Mouse (Mus musculus): ENCODE measurements around the gene Edrf1. TPM values are rescaled to one million over a fixed set of nuclear protein-coding genes. Genes with fewer than 3 reads are reported as not detected.

Edrf1 gene
- polyA plus RNA-seq, 1 experiment from 2014 or later: 29.8 TPM

DNA sequence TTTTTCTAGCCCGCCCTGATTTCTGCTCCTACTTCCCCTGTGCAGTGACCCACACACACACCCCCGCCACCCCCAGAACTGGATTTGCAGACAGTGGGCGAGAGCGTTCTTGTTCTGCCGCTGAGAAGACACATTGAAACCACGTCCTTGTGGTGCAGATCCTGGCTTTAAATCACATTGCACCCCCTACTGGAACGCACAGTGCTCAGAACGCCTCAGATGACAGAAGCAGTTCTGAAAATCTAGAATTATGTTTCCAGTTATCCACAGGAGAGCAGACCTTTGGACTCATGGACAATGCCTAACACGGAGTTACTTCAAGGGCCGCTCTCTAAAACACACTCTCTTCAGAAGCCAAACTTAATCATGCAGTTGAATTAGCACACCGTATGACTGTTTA lies 16.6 kb upstream of the Edrf1 start:
- H3K9ac ChIP-seq: no peak overlapping the region
- ATAC-seq (ENCODE audit: insufficient number of reproducible peaks, insufficient read depth, low FRiP score, low TSS enrichment): no peak
- no peak overlapping the region for H3K27ac ChIP-seq
- H3K4me3 ChIP-seq: no peak overlapping the region
- H3K27me3 ChIP-seq: no peaks in the 10 kb centered on the region
- no peaks in the 10 kb centered on the region for H3K9me3 ChIP-seq
- H3K4me1 ChIP-seq: 0 out of 2 replicates have a peak, but pooled peaks cover 6% of the 10 kb centered on the region
- no peaks in the 10 kb centered on the region for H3K36me3 ChIP-seq
- WGBS: 41% methylated on average over 11 of the region's 11 CpGs
- peak overlapping the region; percentile 30 for H3K4me2 ChIP-seq (replicated peaks)

- WGBS: 83% methylated on average over 5 of the region's 5 CpGs
- no peaks in the 10 kb centered on the region for H3K36me3 ChIP-seq
- no peak for ATAC-seq (ENCODE audit: insufficient number of reproducible peaks, insufficient read depth, low FRiP score, low TSS enrichment)
- no peak overlapping the region for H3K4me3 ChIP-seq
- no peak overlapping the region for H3K9ac ChIP-seq
- H3K4me1 ChIP-seq: 0 out of 2 replicates have a peak, but pooled peaks cover 6% of the 10 kb centered on the region
- H3K4me2 ChIP-seq (replicated peaks): no peak overlapping the region
- no peak overlapping the region for H3K27ac ChIP-seq
- H3K27me3 ChIP-seq: no peaks in the 10 kb centered on the region
- H3K9me3 ChIP-seq: no peaks in the 10 kb centered on the region
These were observed 14.1 kb upstream of the Edrf1 start for GRCm38 (mm10) chr7:133623226-133623625.

DNA sequence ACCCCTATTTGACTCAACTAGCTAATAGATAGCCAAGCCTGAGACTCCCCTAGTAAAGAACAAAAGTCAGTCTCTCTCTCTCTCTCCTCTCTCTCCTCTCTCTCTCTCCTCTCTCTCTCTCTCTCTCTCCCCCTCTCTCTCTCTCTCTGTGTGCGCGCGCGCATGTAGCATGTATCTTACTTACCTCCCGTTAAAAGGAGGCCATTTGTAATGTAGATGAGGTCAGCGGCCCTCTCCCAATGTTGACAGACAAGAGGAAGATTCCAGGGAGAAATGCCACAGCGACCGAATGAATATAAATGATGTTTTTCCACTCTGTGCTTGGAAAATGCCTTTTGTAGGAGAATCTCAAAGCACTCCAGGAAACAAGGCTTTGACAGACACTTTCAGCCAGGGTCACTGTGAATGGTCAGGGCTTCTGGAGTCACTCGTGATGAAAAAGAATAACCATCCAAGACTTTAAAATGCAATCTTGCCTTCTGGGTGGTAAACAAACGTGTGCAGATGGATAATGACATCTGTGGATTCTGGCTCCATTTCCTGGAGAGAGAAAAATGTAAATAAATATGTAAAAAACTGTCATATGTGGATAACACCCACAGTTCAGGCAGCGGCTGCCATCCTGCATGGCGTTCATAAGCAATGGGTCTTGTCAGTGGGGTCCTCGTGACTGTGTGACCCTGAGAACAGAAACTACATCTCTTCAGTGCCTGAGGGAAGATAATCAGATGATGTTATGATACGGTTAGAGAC lies 10.0 kb upstream of the Edrf1 start:
- H3K27ac ChIP-seq: no peak overlapping the region
- H3K4me1 ChIP-seq: no peaks in the 10 kb centered on the region
- H3K27me3 ChIP-seq: no peaks in the 10 kb centered on the region
- H3K36me3 ChIP-seq: no peaks in the 10 kb centered on the region
- ATAC-seq (ENCODE audit: insufficient number of reproducible peaks, insufficient read depth, low FRiP score, low TSS enrichment): no peak
- WGBS: 59% methylated on average over 14 of the region's 14 CpGs
- no peaks in the 10 kb centered on the region for H3K9me3 ChIP-seq
- H3K4me3 ChIP-seq: no peak overlapping the region
- no peak overlapping the region for H3K9ac ChIP-seq
- H3K4me2 ChIP-seq (replicated peaks): no peak overlapping the region

- Histone ChIP-seq H3K4me2 (replicated peaks) (no peak overlapping the region), H3K27ac (no peak overlapping the region), H3K4me1 (peaks cover 9% of the 10 kb centered on the region), H3K9me3 (no peaks in the 10 kb centered on the region), H3K27me3 (no peaks in the 10 kb centered on the region), H3K4me3 (no peak overlapping the region), H3K36me3 (no peaks in the 10 kb centered on the region), H3K9ac (no peak overlapping the region)
- WGBS: 78% methylated on average over 5 of the region's 5 CpGs
- no peak for ATAC-seq (ENCODE audit: insufficient number of reproducible peaks, insufficient read depth, low FRiP score, low TSS enrichment)
These were observed 6.5 kb upstream of the Edrf1 start for GRCm38 (mm10) chr7:133630821-133631220.

DNA sequence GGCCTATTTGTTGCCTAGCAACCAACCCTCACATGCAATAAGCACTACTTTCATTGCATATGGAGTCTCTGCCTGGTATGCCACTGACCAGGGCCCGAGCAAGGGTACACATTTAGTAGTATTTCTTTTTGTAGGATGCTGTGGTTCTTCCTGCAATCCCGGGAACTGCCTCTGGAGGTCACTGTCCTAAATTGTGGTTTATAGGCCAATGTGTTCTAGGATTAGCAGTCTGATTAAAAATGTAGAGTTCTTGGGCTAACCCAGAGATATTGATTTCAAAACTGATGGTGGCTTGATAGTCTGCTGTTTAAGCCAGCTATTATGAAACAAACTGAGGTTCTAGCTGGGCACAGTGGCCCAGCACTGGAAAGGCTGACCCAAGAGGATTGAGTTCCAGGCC lies 4.9 kb upstream of the Edrf1 start:
- Histone ChIP-seq H3K9ac (no peak overlapping the region), H3K27me3 (no peaks in the 10 kb centered on the region), H3K4me3 (no peak overlapping the region), H3K4me1 (peaks cover 9% of the 10 kb centered on the region), H3K9me3 (no peaks in the 10 kb centered on the region), H3K36me3 (no peaks in the 10 kb centered on the region), H3K27ac (no peak overlapping the region), H3K4me2 (replicated peaks) (no peak overlapping the region)
- 30% methylated on average over 2 of the region's 2 CpGs for WGBS
- ATAC-seq (ENCODE audit: insufficient number of reproducible peaks, insufficient read depth, low FRiP score, low TSS enrichment): no peak

DNA sequence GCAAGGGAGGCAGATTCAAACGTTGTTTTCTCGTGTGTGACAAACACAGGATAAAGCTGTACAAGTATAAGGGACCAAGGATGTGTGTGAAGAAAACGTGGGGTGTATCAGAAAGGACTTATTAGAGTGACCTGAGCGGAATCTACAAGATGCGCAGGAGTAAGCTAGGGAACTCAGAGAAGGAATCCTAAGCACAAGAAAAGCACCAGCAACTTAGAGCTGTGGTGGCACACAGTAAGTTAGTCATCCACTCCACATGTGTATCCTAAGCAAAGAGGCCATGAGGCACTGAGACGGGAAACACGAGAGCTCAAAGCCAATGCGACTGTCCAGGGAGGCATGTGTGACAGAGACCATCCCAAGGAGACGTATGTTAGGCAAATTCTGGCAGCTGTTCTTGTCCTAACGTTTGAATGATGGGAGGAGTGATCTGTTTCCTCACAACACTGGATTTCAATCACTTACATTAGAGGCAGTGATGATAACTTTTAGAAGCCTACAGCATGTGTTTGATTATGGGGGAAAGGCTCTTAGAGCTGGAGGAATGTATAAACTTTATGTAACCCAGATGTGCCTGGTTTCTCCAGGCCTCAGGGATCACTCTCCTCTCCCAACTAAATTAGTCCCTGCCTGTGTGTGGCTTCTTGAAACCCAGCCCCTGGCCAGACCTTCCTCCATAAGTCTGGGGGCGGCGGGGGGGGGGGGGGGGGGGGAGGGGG lies 2.3 kb upstream of the Edrf1 start:
- Histone ChIP-seq H3K4me1 (peaks cover 20% of the 10 kb centered on the region), H3K27ac (peak overlapping the region; percentile 77), H3K4me2 (replicated peaks) (no peak overlapping the region), H3K27me3 (no peaks in the 10 kb centered on the region), H3K9me3 (no peaks in the 10 kb centered on the region), H3K4me3 (no peak overlapping the region), H3K36me3 (peaks cover 3% of the 10 kb centered on the region; the same call in 1 of the 2 replicates), H3K9ac (no peak overlapping the region)
- WGBS: 26% methylated on average over 10 of the region's 12 CpGs
- ATAC-seq (ENCODE audit: insufficient number of reproducible peaks, insufficient read depth, low FRiP score, low TSS enrichment): no peak

- H3K4me3 ChIP-seq: peak overlapping the region; percentile 98
- peaks cover 11% of the 10 kb centered on the region for H3K36me3 ChIP-seq
- no peaks in the 10 kb centered on the region for H3K27me3 ChIP-seq
- ATAC-seq (ENCODE audit: insufficient number of reproducible peaks, insufficient read depth, low FRiP score, low TSS enrichment): no peak
- H3K27ac ChIP-seq: peak overlapping the region; percentile 90
- H3K4me2 ChIP-seq (replicated peaks): peak overlapping the region; percentile 89
- peaks cover 20% of the 10 kb centered on the region for H3K4me1 ChIP-seq
- H3K9me3 ChIP-seq: no peaks in the 10 kb centered on the region
- WGBS: 1% methylated on average over 21 of the region's 21 CpGs
- peak overlapping the region; percentile 74 for H3K9ac ChIP-seq
These were observed 498 bp upstream of the Edrf1 start for GRCm38 (mm10) chr7:133636738-133637352.

DNA sequence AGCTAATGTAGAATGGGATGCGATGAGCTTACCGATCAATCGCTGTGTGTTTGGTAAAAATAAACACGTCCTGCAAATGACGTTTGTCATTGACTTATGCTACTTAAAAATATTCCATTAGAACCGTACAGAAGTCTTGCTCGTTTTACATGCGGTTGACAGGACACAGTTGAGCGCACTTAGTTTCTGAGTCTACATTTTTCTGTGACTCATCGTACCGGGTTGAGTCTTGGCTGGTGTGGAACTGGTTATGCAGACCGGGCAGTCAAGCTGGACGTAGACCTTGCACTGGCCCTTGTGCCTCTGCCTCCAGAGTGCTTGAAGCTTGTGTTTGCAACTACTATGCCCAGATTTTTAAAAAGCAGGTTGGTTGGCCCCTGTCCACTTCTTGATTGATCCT lies 963 bp downstream of the Edrf1 start:
- Histone ChIP-seq H3K4me2 (replicated peaks) (peak overlapping the region; percentile 89), H3K4me1 (peaks cover 20% of the 10 kb centered on the region), H3K9me3 (no peaks in the 10 kb centered on the region), H3K9ac (peak overlapping the region; percentile 89), H3K4me3 (peak overlapping the region; percentile 98), H3K27me3 (no peaks in the 10 kb centered on the region), H3K27ac (no peak overlapping the region), H3K36me3 (peaks cover 26% of the 10 kb centered on the region)
- no peak for ATAC-seq (ENCODE audit: insufficient number of reproducible peaks, insufficient read depth, low FRiP score, low TSS enrichment)
- WGBS: 16% methylated on average over 13 of the region's 13 CpGs

- Histone ChIP-seq H3K4me2 (replicated peaks) (peak overlapping the region; percentile 89), H3K9me3 (no peaks in the 10 kb centered on the region), H3K27me3 (no peaks in the 10 kb centered on the region), H3K9ac (no peak overlapping the region), H3K36me3 (peaks cover 31% of the 10 kb centered on the region), H3K4me3 (no peak overlapping the region), H3K27ac (no peak overlapping the region), H3K4me1 (peaks cover 20% of the 10 kb centered on the region)
- WGBS: 91% methylated on average over 13 of the region's 13 CpGs
- ATAC-seq (ENCODE audit: insufficient number of reproducible peaks, insufficient read depth, low FRiP score, low TSS enrichment): no peak
These were observed 1.5 kb downstream of the Edrf1 start for GRCm38 (mm10) chr7:133638821-133639220.

- 93% methylated on average over 6 of the region's 6 CpGs for WGBS
- Histone ChIP-seq H3K4me3 (no peak overlapping the region), H3K4me2 (replicated peaks) (no peak overlapping the region), H3K9ac (no peak overlapping the region), H3K36me3 (peaks cover 86% of the 10 kb centered on the region), H3K4me1 (no peaks in the 10 kb centered on the region), H3K9me3 (no peaks in the 10 kb centered on the region), H3K27ac (no peak overlapping the region), H3K27me3 (no peaks in the 10 kb centered on the region)
- ATAC-seq (ENCODE audit: insufficient number of reproducible peaks, insufficient read depth, low FRiP score, low TSS enrichment): no peak
These were observed 8.4 kb downstream of the Edrf1 start for GRCm38 (mm10) chr7:133645716-133646115.

DNA sequence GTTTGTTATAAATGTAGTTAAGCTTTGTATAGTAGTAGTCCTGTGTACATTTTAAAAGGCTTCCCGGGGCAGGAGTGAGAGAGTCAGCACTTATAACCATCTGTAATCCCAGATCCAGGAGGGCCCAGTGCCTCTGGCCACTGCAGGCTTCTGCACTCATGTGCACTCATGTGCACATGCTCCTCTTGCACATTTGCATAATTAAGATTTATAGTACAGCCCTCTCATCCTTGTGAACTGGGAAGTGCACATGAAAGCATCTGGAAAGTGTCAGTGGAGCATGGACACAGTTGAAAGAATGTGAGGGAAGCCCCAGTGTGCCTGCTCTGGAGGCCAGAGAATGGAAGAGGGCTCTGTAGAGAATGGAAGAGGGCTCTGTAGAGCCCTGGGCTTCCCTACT lies 25.1 kb downstream of the Edrf1 start:
- no peaks in the 10 kb centered on the region for H3K27me3 ChIP-seq
- no peak for ATAC-seq (ENCODE audit: insufficient number of reproducible peaks, insufficient read depth, low FRiP score, low TSS enrichment)
- 93% methylated on average over 1 of the region's 1 CpGs for WGBS
- H3K9ac ChIP-seq: no peak overlapping the region
- H3K27ac ChIP-seq: no peak overlapping the region
- no peak overlapping the region for H3K4me3 ChIP-seq
- no peaks in the 10 kb centered on the region for H3K4me1 ChIP-seq
- no peaks in the 10 kb centered on the region for H3K9me3 ChIP-seq
- H3K36me3 ChIP-seq: peaks cover 93% of the 10 kb centered on the region
- H3K4me2 ChIP-seq (replicated peaks): no peak overlapping the region

DNA sequence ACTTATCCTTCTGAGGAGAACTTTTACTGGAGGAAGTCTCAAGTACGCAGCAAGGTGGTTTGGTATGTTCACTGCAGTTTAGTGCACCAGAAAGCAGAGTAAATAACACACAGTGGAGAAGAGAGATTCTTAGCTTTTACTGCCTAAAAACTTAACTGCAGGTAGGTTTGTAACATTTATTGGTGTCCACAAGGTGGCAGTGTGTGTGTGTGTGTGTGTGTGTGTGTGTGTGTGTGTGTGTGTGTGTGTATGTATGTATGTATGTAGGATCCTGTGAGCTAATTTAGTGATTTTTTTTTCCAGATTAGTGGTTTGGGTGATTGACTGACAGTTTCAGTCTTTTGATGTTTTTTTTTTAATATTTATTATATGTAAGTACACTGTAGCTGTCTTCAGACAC lies 31.7 kb downstream of the Edrf1 start:
- H3K9ac ChIP-seq: no peak overlapping the region
- H3K4me2 ChIP-seq (replicated peaks): no peak overlapping the region
- WGBS: 92% methylated on average over 1 of the region's 1 CpGs
- ATAC-seq (ENCODE audit: insufficient number of reproducible peaks, insufficient read depth, low FRiP score, low TSS enrichment): no peak
- H3K4me3 ChIP-seq: no peak overlapping the region
- no peaks in the 10 kb centered on the region for H3K27me3 ChIP-seq
- H3K4me1 ChIP-seq: no peaks in the 10 kb centered on the region
- H3K27ac ChIP-seq: no peak overlapping the region
- no peaks in the 10 kb centered on the region for H3K9me3 ChIP-seq
- H3K36me3 ChIP-seq: peaks cover 89% of the 10 kb centered on the region
